Mouse (Mus musculus): ENCODE data around the gene Tnnt2.

GRCm38 (mm10) chr1:135846632-135847031 lies 10.5 kb downstream of the Tnnt2 start:
- TF ChIP-seq EP300 (IDR thresholded peaks at IDR 0.05; ENCODE audit: insufficient read depth, low read depth, low read length), result peak; percentile 35; the same call in 1 of the 2 replicates
- TF ChIP-seq CTCF (IDR thresholded peaks at IDR 0.05), result no peak
- no peak; the same call in none of the 2 replicates for TF ChIP-seq POLR2A (IDR thresholded peaks at IDR 0.05; ENCODE audit: insufficient read depth, low read depth, low read length)

Data from heart, adult 2 months (tissue).